Mouse (Mus musculus): ENCODE measurements around the gene Sh3gl2. TPM values are rescaled to one million over a fixed set of nuclear protein-coding genes. Genes with fewer than 3 reads are reported as not detected.

Gene Sh3gl2
- polyA plus RNA-seq, 1 experiment from 2014 or later, result 0.60 TPM

DNA sequence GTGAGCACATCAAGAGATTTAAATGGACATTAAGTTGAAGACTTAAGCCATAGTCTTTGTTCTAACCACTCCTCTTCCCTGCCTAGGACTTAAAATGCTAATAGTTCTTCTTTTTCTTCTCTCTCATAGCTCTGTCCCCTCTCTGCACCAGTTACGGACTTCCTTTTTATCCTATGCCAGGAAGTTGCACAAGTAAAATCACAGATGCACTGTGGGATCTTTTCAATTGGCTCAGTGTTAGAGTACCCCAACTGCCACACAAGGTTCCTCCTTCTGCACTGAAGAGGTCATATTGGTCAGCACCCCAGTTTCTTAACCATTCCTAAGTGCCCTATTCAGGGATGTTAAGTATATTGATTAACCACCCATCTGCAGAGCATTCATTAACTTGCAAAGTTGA is 324.9 kb downstream of the Sh3gl2 start:
- 68% methylated on average over 1 of the region's 1 CpGs for WGBS
- no peak overlapping the region for H3K9ac ChIP-seq
- no peaks in the 10 kb centered on the region for H3K27me3 ChIP-seq
- no peak overlapping the region for H3K27ac ChIP-seq
- H3K36me3 ChIP-seq, result no peaks in the 10 kb centered on the region
- no peak for ATAC-seq (replicated peaks; ENCODE audit: insufficient number of reproducible peaks, insufficient read depth, low FRiP score, low read depth)
- H3K9me3 ChIP-seq (replicated peaks), result no peaks in the 10 kb centered on the region
- no peaks in the 10 kb centered on the region for H3K4me1 ChIP-seq (replicated peaks)
- H3K4me2 ChIP-seq, result no peak overlapping the region
- H3K4me3 ChIP-seq, result no peak overlapping the region

DNA sequence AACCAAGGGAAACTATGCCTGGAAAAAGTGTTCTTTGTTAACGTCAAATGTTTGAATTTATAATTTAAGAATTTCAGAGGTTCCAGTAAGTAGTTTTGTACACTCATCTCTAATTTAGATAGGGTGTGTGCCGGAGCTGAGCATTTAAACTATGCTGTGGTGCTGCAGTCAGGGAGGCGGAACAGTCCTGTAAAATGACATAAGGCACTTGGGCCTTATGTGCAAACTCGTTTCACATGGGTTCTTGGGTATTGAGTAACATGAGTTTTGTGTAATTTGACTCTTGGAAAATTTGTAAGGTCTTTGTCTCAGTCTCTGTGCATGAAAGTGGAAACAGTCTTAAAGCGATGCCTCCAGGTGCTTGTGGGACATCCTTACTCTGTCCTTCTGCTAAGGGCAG is 334.8 kb downstream of the Sh3gl2 start:
- WGBS, result 70% methylated on average over 5 of the region's 5 CpGs
- Histone ChIP-seq H3K4me1 (replicated peaks) (no peaks in the 10 kb centered on the region), H3K27me3 (no peaks in the 10 kb centered on the region), H3K27ac (no peak overlapping the region), H3K4me2 (no peak overlapping the region), H3K36me3 (no peaks in the 10 kb centered on the region), H3K4me3 (no peak overlapping the region), H3K9me3 (replicated peaks) (no peaks in the 10 kb centered on the region), H3K9ac (no peak overlapping the region)
- no peak for ATAC-seq (replicated peaks; ENCODE audit: insufficient number of reproducible peaks, insufficient read depth, low FRiP score, low read depth)

DNA sequence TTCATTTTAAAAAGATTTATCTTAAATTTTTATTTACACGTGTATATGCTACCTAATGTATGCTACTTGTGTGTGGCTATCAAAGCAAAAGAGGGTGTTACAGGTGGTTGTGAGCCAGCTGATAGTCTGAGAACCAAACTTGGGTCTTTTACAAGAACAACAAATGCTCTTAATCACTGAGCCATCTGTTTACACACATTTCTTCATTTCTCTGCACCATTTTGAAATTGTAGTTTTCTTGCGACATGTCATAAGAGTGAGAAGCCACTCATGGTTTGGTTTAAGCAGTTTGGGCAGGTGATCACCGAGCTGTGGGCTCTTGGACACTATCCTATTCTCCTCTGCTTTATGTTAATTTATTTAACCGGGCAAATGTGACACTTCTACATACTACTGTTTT is 338.3 kb downstream of the Sh3gl2 start:
- Histone ChIP-seq H3K9ac (no peak overlapping the region), H3K27me3 (no peaks in the 10 kb centered on the region), H3K4me1 (replicated peaks) (no peaks in the 10 kb centered on the region), H3K36me3 (no peaks in the 10 kb centered on the region), H3K4me3 (no peak overlapping the region), H3K9me3 (replicated peaks) (no peaks in the 10 kb centered on the region), H3K27ac (no peak overlapping the region), H3K4me2 (no peak overlapping the region)
- 72% methylated on average over 4 of the region's 4 CpGs for WGBS
- ATAC-seq (replicated peaks; ENCODE audit: insufficient number of reproducible peaks, insufficient read depth, low FRiP score, low read depth), result no peak

DNA sequence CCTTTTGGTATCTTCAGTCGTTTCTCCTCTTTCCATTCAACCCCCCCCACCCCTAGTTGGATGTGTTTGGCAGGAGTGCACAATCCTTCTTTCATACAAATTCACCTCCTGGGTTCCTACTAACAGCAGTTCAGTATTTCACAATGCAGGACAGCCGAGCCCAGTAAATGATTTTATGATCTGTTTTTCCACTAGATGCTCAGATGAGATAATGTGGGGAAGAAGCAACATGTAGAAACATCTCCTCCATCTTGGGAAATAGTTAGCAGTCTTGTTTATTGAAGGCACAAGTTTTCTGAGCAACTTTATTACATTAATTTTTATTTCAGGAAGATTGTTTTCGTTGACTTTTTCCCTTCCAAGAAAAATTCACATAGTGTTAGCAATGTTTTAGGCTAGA is 349.8 kb downstream of the Sh3gl2 start:
- ATAC-seq (replicated peaks; ENCODE audit: insufficient number of reproducible peaks, insufficient read depth, low FRiP score, low read depth), result no peak
- WGBS, result 55% methylated on average over 3 of the region's 3 CpGs
- Histone ChIP-seq H3K4me2 (no peak overlapping the region), H3K9me3 (replicated peaks) (no peaks in the 10 kb centered on the region), H3K4me1 (replicated peaks) (no peaks in the 10 kb centered on the region), H3K9ac (no peak overlapping the region), H3K4me3 (no peak overlapping the region), H3K36me3 (no peaks in the 10 kb centered on the region), H3K27ac (no peak overlapping the region), H3K27me3 (no peaks in the 10 kb centered on the region)

DNA sequence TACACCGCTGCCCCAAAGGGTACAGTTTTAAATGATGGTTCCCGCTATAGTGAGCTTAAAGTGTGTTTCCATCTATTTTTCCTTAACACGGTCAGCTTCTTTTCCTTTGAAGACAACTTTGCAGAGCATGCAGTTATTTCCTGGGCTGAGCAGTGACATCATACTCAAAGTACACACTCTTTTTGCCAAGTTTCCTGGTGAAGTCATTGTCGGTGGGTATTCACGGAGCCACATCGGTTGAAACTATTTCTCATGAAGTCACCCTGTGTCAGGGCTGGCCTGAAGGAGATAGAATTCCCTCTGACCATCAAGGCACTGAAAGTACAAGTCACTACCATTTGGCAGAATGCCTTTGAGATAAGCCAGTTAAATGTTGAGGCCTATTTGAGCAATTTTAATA is 354.8 kb downstream of the Sh3gl2 start:
- Histone ChIP-seq H3K27ac (no peak overlapping the region), H3K4me2 (no peak overlapping the region), H3K4me3 (no peak overlapping the region), H3K4me1 (replicated peaks) (no peaks in the 10 kb centered on the region), H3K9me3 (replicated peaks) (no peaks in the 10 kb centered on the region), H3K36me3 (no peaks in the 10 kb centered on the region), H3K9ac (no peak overlapping the region), H3K27me3 (no peaks in the 10 kb centered on the region)
- ATAC-seq (replicated peaks; ENCODE audit: insufficient number of reproducible peaks, insufficient read depth, low FRiP score, low read depth), result no peak
- WGBS, result 60% methylated on average over 6 of the region's 6 CpGs

DNA sequence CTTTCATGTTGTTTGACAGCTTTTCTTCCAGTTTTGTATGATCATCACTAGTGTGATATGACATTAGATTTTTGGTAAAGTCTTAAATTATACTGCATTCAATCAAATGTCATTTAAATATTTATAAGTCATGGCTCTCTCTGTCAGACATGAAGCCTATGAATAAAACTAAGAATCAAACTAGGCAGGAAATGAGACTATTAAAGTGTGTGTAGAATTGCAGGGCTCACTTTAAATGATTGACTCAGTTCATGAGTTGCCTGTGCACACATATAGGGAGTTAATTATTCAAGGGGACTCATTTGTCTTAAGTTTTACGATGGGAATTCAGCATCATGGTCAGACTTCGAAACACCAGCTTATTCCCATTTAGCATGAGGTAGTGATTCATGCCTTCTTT is 380.5 kb downstream of the Sh3gl2 start:
- ATAC-seq (replicated peaks; ENCODE audit: insufficient number of reproducible peaks, insufficient read depth, low FRiP score, low read depth), result no peak
- H3K9ac ChIP-seq, result no peak overlapping the region
- H3K27ac ChIP-seq, result no peak overlapping the region
- no peaks in the 10 kb centered on the region for H3K36me3 ChIP-seq
- no peak overlapping the region for H3K4me3 ChIP-seq
- WGBS, result 81% methylated on average over 2 of the region's 2 CpGs
- H3K4me1 ChIP-seq (replicated peaks), result no peaks in the 10 kb centered on the region
- no peaks in the 10 kb centered on the region for H3K27me3 ChIP-seq
- H3K4me2 ChIP-seq, result no peak overlapping the region
- no peaks in the 10 kb centered on the region for H3K9me3 ChIP-seq (replicated peaks)

DNA sequence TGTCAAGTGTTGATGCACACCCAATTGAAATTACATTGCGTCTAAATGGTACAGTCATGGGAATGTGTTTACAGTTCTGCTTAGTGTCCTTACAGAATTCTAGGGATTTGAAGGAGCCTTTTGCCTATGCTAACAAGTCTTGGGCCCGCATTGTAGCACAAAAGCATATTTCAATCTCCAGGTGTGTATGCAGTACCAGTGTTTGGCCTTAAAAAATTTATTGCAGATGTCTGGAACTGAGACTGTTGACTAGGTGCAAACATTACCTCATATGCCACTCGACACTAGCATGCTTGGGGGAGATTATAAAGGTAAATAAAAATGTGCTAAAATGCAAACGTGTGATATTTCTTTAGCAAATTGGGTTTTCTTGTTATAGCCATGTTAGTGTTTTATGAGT is 384.0 kb downstream of the Sh3gl2 start:
- Histone ChIP-seq H3K9ac (no peak overlapping the region), H3K4me2 (no peak overlapping the region), H3K9me3 (replicated peaks) (no peaks in the 10 kb centered on the region), H3K27ac (no peak overlapping the region), H3K27me3 (no peaks in the 10 kb centered on the region), H3K4me1 (replicated peaks) (no peaks in the 10 kb centered on the region), H3K4me3 (no peak overlapping the region), H3K36me3 (no peaks in the 10 kb centered on the region)
- 66% methylated on average over 4 of the region's 4 CpGs for WGBS
- ATAC-seq (replicated peaks; ENCODE audit: insufficient number of reproducible peaks, insufficient read depth, low FRiP score, low read depth), result no peak

DNA sequence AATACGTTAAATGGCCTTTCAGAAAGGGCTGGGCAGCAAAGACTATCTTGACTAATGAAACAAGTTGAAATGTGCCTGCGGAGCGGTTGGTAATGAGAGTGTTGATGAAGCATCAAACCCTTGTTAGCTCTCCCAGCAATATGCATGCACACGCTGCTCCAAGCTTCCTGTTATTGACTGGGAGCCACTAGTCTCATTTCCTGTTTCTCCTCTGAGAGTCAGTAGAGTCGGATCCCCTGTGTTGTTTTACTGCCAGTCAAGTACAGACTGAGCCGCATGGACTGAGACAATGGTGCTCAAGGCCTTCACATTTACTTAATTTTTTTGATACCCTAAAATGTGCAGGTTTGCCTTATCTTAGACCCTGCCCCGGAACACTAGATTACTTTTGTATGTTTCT is 386.1 kb downstream of the Sh3gl2 start:
- H3K27me3 ChIP-seq, result no peaks in the 10 kb centered on the region
- no peaks in the 10 kb centered on the region for H3K4me1 ChIP-seq (replicated peaks)
- H3K4me3 ChIP-seq, result no peak overlapping the region
- H3K27ac ChIP-seq, result peak overlapping the region; percentile 45; the same call in 1 of the 2 replicates
- WGBS, result 59% methylated on average over 7 of the region's 7 CpGs
- H3K9me3 ChIP-seq (replicated peaks), result no peaks in the 10 kb centered on the region
- ATAC-seq (replicated peaks; ENCODE audit: insufficient number of reproducible peaks, insufficient read depth, low FRiP score, low read depth), result no peak
- H3K9ac ChIP-seq, result no peak overlapping the region
- no peak overlapping the region for H3K4me2 ChIP-seq
- no peaks in the 10 kb centered on the region for H3K36me3 ChIP-seq

DNA sequence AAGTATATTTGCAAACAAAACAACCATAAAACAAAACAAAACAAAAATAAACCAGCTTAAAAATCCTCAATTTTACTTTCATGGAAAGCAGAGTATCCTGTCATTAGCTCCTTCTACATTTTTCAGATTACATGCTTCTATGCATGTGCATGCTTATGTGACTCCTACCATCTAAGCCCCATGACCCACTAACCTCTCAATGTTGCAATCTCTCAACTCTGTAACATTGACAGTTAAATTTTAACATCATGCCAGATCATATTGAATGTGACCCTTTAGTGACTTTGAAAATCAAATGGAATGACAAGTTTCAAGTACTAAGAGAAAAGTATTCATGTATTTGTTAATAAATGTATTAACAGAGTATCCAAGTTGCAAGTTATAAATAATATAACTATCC is 389.2 kb downstream of the Sh3gl2 start:
- Histone ChIP-seq H3K27me3 (no peaks in the 10 kb centered on the region), H3K9ac (no peak overlapping the region), H3K9me3 (replicated peaks) (no peaks in the 10 kb centered on the region), H3K36me3 (no peaks in the 10 kb centered on the region), H3K4me3 (no peak overlapping the region), H3K4me1 (replicated peaks) (no peaks in the 10 kb centered on the region), H3K27ac (no peak overlapping the region), H3K4me2 (no peak overlapping the region)
- no peak for ATAC-seq (replicated peaks; ENCODE audit: insufficient number of reproducible peaks, insufficient read depth, low FRiP score, low read depth)

DNA sequence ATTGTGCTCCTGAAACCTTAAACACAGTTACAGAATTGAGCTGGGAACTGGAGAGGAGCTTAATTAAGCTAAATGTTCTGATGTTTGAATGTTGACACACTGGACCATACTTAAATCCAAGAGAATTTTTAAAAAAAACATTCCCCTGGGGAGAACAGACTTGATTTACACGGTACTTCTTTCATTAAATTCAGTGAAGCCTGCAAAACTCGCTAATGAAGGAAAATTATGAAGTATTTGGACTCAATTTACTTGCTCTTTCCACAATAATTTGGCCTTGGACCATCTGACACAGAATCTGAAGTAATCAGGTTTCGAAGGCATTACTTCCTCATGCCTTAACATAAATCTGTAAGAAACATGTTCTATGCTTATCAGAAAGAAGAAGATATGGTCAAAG is 408.4 kb downstream of the Sh3gl2 start:
- ATAC-seq (replicated peaks; ENCODE audit: insufficient number of reproducible peaks, insufficient read depth, low FRiP score, low read depth), result no peak
- H3K27me3 ChIP-seq, result no peaks in the 10 kb centered on the region
- H3K9me3 ChIP-seq (replicated peaks), result no peaks in the 10 kb centered on the region
- H3K27ac ChIP-seq, result no peak overlapping the region
- no peak overlapping the region for H3K4me3 ChIP-seq
- WGBS, result 68% methylated on average over 3 of the region's 3 CpGs
- H3K9ac ChIP-seq, result no peak overlapping the region
- H3K4me1 ChIP-seq (replicated peaks), result no peaks in the 10 kb centered on the region
- H3K4me2 ChIP-seq, result no peak overlapping the region
- H3K36me3 ChIP-seq, result no peaks in the 10 kb centered on the region

DNA sequence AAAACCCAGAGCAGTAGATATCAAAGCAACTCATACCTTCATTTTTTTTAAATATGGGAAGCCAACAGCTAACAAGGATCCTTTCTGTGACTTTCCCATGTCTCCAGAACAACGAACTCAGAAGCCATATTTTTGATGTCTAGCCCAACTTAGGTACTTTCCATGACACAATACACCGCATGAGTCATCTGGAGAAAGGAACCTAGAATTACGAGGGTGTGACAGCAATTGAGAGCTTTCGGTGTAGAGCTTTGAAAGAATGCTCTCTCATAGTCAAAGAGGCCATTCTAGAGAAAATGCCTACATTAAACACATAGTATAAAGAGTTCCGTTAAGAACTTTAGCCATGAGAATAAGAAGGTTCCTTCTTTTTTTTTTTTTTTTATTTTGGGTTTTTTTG is 413.8 kb downstream of the Sh3gl2 start:
- no peak for ATAC-seq (replicated peaks; ENCODE audit: insufficient number of reproducible peaks, insufficient read depth, low FRiP score, low read depth)
- H3K36me3 ChIP-seq, result no peaks in the 10 kb centered on the region
- H3K4me3 ChIP-seq, result no peak overlapping the region
- H3K9ac ChIP-seq, result no peak overlapping the region
- no peaks in the 10 kb centered on the region for H3K9me3 ChIP-seq (replicated peaks)
- no peak overlapping the region for H3K27ac ChIP-seq
- no peak overlapping the region for H3K4me2 ChIP-seq
- 83% methylated on average over 5 of the region's 5 CpGs for WGBS
- no peaks in the 10 kb centered on the region for H3K27me3 ChIP-seq
- no peaks in the 10 kb centered on the region for H3K4me1 ChIP-seq (replicated peaks)

DNA sequence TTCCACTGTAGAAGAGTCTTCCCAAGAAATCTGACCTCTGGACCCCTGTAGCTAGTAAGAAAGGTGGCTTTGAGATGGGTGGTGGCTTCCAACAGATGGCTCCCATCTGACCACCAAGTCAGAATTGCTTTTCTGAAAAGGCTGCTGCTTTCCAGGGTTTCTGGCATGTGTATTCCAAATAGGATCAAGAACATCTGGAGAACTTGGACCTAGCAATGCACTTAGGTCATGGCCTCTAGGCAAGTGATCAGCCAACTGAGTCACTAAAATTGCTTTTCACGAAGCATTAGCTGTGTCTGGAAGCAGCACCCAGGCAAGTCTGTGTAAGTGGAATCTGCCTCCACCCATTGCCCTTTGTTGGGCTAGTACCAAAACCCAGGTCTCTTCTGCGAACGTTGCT is 414.3 kb downstream of the Sh3gl2 start:
- H3K27ac ChIP-seq, result no peak overlapping the region
- no peak for ATAC-seq (replicated peaks; ENCODE audit: insufficient number of reproducible peaks, insufficient read depth, low FRiP score, low read depth)
- H3K4me2 ChIP-seq, result no peak overlapping the region
- H3K4me3 ChIP-seq, result no peak overlapping the region
- WGBS, result 76% methylated on average over 3 of the region's 3 CpGs
- no peak overlapping the region for H3K9ac ChIP-seq
- H3K36me3 ChIP-seq, result no peaks in the 10 kb centered on the region
- H3K27me3 ChIP-seq, result no peaks in the 10 kb centered on the region
- no peaks in the 10 kb centered on the region for H3K9me3 ChIP-seq (replicated peaks)
- H3K4me1 ChIP-seq (replicated peaks), result no peaks in the 10 kb centered on the region

DNA sequence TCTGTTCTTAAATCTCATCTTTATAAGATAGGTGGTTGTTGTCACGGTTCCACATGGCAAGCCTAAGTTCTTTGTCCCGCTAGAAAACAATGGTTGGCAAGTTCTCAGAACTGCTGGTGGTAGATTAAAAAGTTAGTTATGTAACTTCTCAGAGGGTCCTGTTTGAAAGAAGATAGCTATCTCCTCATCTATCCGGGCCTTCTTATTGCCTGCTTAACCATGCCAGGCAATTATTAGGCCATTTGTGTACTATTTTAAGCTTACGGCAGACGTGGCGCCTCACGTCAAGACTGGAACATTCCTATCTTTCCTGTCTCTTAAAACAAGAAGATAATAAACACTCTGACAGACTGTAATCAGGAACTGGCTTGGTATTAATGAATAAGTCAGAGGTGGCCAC is 424.5 kb downstream of the Sh3gl2 start:
- WGBS, result 41% methylated on average over 7 of the region's 7 CpGs
- no peak overlapping the region for H3K4me3 ChIP-seq
- no peak overlapping the region for H3K27ac ChIP-seq
- no peaks in the 10 kb centered on the region for H3K27me3 ChIP-seq
- no peak overlapping the region for H3K9ac ChIP-seq
- no peak overlapping the region for H3K4me2 ChIP-seq
- no peaks in the 10 kb centered on the region for H3K4me1 ChIP-seq (replicated peaks)
- no peak for ATAC-seq (replicated peaks; ENCODE audit: insufficient number of reproducible peaks, insufficient read depth, low FRiP score, low read depth)
- no peaks in the 10 kb centered on the region for H3K36me3 ChIP-seq
- H3K9me3 ChIP-seq (replicated peaks), result no peaks in the 10 kb centered on the region
